Mouse (Mus musculus): ENCODE data around the gene Gm7579. TPM values are rescaled to one million over a fixed set of nuclear protein-coding genes. Genes with fewer than 3 reads are reported as not detected.

Gm7579 gene
- polyA plus RNA-seq, 1 experiment, result not detected

Other genes with a start within 250 kb of the Gm7579 start
- 91.8 and 102 TPM in 2 replicates for gene Mob2, start 150.8 kb upstream of the Gm7579 start, polyA plus RNA-seq (2012; rRNA removed)
- 4.1 and 5.0 TPM in 2 replicates for gene Dusp8, start 116.0 kb upstream of the Gm7579 start, polyA plus RNA-seq (2012; rRNA removed)
- gene Gm45618, start 91.1 kb upstream of the Gm7579 start, polyA plus RNA-seq (2012; rRNA removed), result not detected in 2 replicates
- gene Gm39115, start 75.8 kb upstream of the Gm7579 start, polyA plus RNA-seq (2012; rRNA removed), result not detected in 2 replicates
- gene Gm45337, start 67.3 kb upstream of the Gm7579 start, polyA plus RNA-seq (2012; rRNA removed), result not detected in 2 replicates
- not detected in 2 replicates for gene Gm29735, start 54.7 kb upstream of the Gm7579 start, polyA plus RNA-seq (2012; rRNA removed)
- not detected in 2 replicates for gene Gm4553, start 46.1 kb upstream of the Gm7579 start, polyA plus RNA-seq (2012; rRNA removed)
- gene Krtap5-2, start 35.9 kb upstream of the Gm7579 start, polyA plus RNA-seq (2012; rRNA removed), result not detected in 2 replicates
- gene Gm10153, start 21.5 kb upstream of the Gm7579 start, polyA plus RNA-seq (2012; rRNA removed), result not detected in 2 replicates
- not detected in 2 replicates for gene Krtap5-3, start 10.5 kb upstream of the Gm7579 start, polyA plus RNA-seq (2012; rRNA removed)
- gene Krtap5-5, start 18.1 kb downstream of the Gm7579 start, polyA plus RNA-seq (2012; rRNA removed), result not detected in 2 replicates
- gene Gm40460, start 29.2 kb downstream of the Gm7579 start, polyA plus RNA-seq (2012; rRNA removed), result not detected in 2 replicates
- gene Gm2431, start 46.5 kb downstream of the Gm7579 start, polyA plus RNA-seq (2012; rRNA removed), result not detected in 2 replicates
- gene Gm4559, start 62.5 kb downstream of the Gm7579 start, polyA plus RNA-seq (2012; rRNA removed), result not detected in 2 replicates
- not detected in 2 replicates for gene Krtap5-1, start 85.3 kb downstream of the Gm7579 start, polyA plus RNA-seq (2012; rRNA removed)
- gene Krtap5-4, start 91.7 kb downstream of the Gm7579 start, polyA plus RNA-seq (2012; rRNA removed), result not detected in 2 replicates
- 35.2 and 36.2 TPM in 2 replicates for gene Ifitm10, start 161.9 kb downstream of the Gm7579 start, polyA plus RNA-seq (2012; rRNA removed)
- gene Gm49369, start 170.8 kb downstream of the Gm7579 start, polyA plus RNA-seq (2012; rRNA removed), result 2.0 and 2.2 TPM in 2 replicates
- gene Ctsd, start 176.2 kb downstream of the Gm7579 start, polyA plus RNA-seq (2012; rRNA removed), result 836 and 938 TPM in 2 replicates
- gene Syt8, start 223.0 kb downstream of the Gm7579 start, polyA plus RNA-seq (2012; rRNA removed), result 316 and 420 TPM in 2 replicates
- 39.4 and 48.2 TPM in 2 replicates for gene Tnni2, start 229.9 kb downstream of the Gm7579 start, polyA plus RNA-seq (2012; rRNA removed)
- 379 and 420 TPM in 2 replicates for gene Lsp1, start 248.9 kb downstream of the Gm7579 start, polyA plus RNA-seq (2012; rRNA removed)